Mouse (Mus musculus): ENCODE results near the gene Gfm2. TPM values are rescaled to one million over a fixed set of nuclear protein-coding genes. Genes with fewer than 3 reads are reported as not detected.

Gfm2 gene
- total RNA-seq, 2 experiments from 2014 or later, result 45.8 to 58.9 TPM

DNA sequence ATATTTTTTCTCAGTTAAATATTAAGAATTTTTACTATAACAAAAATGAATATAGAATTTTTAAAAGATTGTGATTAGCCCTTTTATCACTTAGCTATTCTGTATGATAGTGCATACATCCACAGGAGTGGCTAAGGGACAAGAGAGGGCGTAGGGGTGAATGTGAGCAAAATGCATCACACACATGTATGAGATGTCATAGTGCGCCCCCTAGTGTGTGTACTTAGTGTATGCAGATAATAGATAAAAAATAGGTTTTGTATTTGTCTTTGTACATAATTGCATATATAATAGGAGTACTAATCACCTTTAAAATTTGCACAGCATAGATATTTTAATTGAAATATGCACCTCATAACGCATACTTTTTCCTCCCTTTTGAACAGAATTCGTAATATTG is 8.1 kb downstream of the Gfm2 start:
- TF ChIP-seq CTCF (IDR thresholded peaks at IDR 0.05), result peak; percentile 76
- DNase-seq, result peak; percentile 33
- intact Hi-C loops (cut with DNase I), result no loop called here

GRCm38 (mm10) chr13:97175520-97176264 is 38.0 kb downstream of the Gfm2 start:
- Histone ChIP-seq H3K4me3 (no peak overlapping the region), H3K27ac (no peak overlapping the region)
- TF ChIP-seq CTCF (IDR thresholded peaks at IDR 0.05), result no peak
- intact Hi-C loops (cut with DNase I), result no loop called here
- no peak for DNase-seq

More for the DNA sequence above, 8.1 kb downstream of the Gfm2 start:
- H3K4me3 ChIP-seq, result no peak overlapping the region
- no peak overlapping the region for H3K27ac ChIP-seq

DNA sequence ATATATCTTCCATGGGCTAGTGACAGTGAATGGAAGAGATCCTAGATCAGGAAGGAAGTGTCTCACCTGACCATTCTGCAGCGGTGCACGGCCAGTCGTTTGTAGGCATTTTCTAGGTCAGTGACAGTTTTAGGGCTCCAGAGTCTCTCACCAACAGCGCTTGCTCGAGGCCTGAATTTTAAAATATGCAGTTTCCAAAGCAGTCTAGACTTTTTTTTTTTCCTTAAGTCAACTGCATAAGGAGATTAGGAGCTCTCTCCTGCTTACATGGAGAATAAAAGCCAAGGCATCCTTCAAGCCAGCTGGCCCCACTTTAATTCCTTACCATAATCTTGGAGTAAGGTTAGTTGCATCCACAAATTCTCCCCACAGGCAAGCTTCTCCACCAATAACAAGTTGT is 39.0 kb downstream of the Gfm2 start:
- no peak overlapping the region for H3K4me3 ChIP-seq
- TF ChIP-seq CTCF (IDR thresholded peaks at IDR 0.05), result no peak
- no peak for DNase-seq
- intact Hi-C loops (cut with DNase I), result no loop called here
- H3K27ac ChIP-seq, result no peak overlapping the region

DNA sequence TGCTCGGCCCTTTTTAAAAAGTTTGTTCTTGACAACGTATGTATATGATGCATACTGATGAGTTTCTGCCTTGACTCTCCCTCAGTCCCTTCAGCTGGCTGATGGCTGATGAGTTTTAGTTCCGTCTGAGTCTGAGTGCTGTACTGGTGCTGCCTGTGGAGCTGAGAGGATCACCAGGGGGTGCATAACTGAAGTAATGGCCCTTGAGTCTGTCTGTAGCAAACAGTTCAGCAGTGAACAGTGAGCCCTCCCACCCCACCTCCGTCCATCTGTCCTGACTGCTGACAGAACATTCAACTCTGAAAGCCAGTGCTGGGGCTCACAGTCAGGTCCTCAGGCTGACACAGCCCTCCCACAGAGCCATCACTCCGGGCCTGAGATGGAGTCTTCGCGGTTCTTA is 41.2 kb downstream of the Gfm2 start:
- no peak for TF ChIP-seq CTCF (IDR thresholded peaks at IDR 0.05)
- H3K4me3 ChIP-seq, result no peak overlapping the region
- DNase-seq, result no peak
- intact Hi-C loops (cut with DNase I), result no loop called here
- no peak overlapping the region for H3K27ac ChIP-seq

DNA sequence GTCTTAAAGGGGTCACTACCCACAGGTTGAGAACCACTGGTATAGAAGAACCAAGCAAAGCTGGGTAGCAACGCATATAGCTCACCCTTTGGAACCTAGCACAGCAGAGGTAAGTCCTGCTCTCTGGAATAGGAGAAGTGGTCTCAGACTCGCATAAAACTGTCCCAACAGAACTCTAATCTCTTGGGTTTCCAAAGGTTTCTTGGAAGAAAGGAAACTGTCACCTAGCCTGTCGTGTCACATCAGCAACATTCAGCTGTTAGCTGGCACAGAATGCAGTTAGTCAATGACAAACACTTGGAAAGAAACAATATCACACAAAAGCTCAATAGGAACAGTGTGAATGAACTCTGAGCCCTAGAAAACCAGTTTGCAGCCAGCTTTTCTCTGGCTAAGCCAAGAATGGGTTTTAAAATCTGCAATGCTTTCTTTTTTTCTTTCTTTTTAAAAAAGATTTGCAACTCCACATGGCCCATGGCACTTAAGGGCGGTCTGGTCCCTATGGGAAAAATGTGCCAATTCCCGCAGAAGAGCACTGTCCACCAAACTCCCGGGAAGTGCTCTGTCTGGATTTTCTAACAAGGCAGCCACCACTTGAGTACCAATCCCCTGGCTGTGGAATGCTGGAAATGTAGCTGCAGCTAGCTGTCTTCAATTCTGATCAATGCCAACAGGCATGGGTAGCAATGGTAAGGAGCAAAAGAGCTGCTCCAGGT is 42.5 kb downstream of the Gfm2 start:
- no peak for DNase-seq
- TF ChIP-seq CTCF (IDR thresholded peaks at IDR 0.05), result no peak
- Histone ChIP-seq H3K27ac (no peak overlapping the region), H3K4me3 (no peak overlapping the region)
- intact Hi-C loops (cut with DNase I), result no loop called here

- no peak for TF ChIP-seq CTCF (IDR thresholded peaks at IDR 0.05)
- no peak for DNase-seq
- Histone ChIP-seq H3K27ac (no peak overlapping the region), H3K4me3 (no peak overlapping the region)
- intact Hi-C loops (cut with DNase I), result no loop called here
Measured at GRCm38 (mm10) chr13:97182821-97183220, 45.1 kb downstream of the Gfm2 start.

DNA sequence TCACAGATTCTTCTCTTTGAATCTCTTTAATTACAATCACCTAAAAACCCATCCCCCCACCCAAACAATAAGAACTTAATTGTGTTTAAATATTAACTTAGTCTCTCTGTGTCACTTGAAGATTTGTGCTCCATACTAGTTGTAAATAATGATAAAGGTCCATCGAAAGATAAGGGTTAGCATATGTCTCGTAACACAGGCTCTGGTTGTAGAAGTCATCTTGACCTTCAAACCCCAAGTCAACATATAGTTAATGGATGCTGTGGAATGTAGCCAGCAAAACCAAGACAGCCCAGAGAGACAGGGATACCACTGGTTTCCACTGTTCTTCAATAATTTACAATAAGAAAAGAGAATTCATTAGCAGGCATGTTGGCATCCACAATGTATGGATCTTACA is 46.4 kb downstream of the Gfm2 start:
- no peak for TF ChIP-seq CTCF (IDR thresholded peaks at IDR 0.05)
- H3K27ac ChIP-seq, result no peak overlapping the region
- intact Hi-C loops (cut with DNase I), result no loop called here
- H3K4me3 ChIP-seq, result no peak overlapping the region
- no peak for DNase-seq

- no peak for TF ChIP-seq CTCF (IDR thresholded peaks at IDR 0.05)
- DNase-seq, result no peak
- no peak overlapping the region for H3K4me3 ChIP-seq
- H3K27ac ChIP-seq, result no peak overlapping the region
- intact Hi-C loops (cut with DNase I), result no loop called here
Measured at GRCm38 (mm10) chr13:97184656-97185055, 46.9 kb downstream of the Gfm2 start.

DNA sequence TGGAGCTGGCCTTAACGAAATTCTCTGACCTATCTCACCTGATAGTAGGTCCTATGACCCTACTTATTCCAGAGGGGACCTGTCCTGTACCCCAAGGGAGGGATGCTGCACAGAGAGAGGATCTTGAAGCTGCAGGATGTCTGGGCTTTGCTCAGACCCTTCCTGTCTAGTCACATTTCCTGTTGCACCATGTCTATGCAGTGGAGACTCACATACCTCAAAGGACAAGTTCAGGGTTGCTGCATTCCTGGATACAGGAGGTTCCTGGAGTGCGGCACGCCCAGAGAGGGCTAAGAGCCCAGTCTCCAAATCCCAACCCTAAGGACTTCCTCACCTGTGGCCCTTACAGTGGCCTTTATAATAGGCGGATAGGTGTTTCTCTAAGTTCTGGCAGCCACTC is 48.6 kb downstream of the Gfm2 start:
- intact Hi-C loops (cut with DNase I), result no loop called here
- H3K4me3 ChIP-seq, result no peak overlapping the region
- H3K27ac ChIP-seq, result no peak overlapping the region
- TF ChIP-seq CTCF (IDR thresholded peaks at IDR 0.05), result no peak
- DNase-seq, result no peak

GRCm38 (mm10) chr13:97187693-97188092 is 50.0 kb downstream of the Gfm2 start:
- H3K4me3 ChIP-seq, result no peak overlapping the region
- no peak for DNase-seq
- no peak overlapping the region for H3K27ac ChIP-seq
- intact Hi-C loops (cut with DNase I), result no loop called here
- TF ChIP-seq CTCF (IDR thresholded peaks at IDR 0.05), result no peak

DNA sequence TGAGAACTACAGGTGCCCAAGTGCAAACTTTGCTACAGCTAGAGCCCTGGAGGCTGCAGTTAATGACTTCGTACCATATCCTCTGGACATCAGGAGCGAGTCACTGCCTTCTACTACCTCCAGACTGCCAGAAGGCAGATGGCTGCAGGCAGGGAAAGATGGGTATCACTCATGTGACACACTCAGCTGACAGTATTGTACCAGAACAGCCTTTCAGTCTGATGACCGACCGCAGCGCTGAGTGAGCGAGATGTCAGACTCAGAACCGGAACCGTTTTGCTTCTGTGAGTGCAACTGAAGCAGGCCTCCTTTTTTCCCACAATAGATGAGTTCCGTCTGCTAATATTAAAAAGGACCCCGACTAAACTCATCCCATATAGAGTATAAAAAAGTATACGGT is 54.9 kb downstream of the Gfm2 start:
- no peak overlapping the region for H3K27ac ChIP-seq
- no peak for DNase-seq
- no peak for TF ChIP-seq CTCF (IDR thresholded peaks at IDR 0.05)
- H3K4me3 ChIP-seq, result no peak overlapping the region
- intact Hi-C loops (cut with DNase I), result no loop called here

DNA sequence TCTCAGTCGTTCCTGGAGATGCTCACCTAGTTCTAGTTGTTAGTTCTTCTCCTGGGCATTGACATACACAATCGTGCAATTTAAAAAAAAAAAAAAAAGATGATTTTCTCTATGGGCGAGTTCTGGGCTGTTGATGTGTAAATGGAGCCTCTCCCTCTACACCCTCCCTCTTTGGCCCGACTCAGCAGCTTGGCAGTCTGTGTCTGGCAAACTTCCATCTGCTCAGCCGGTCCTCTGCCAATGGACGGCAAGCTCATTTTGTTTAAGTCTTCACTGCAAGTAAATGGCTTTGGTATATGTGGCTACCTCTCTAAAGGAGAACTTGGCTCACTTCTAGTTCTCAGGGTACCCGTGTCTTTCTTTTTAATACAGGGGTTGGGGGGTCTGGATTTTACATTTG is 55.7 kb downstream of the Gfm2 start:
- intact Hi-C loops (cut with DNase I), result no loop called here
- no peak for TF ChIP-seq CTCF (IDR thresholded peaks at IDR 0.05)
- peak; percentile 87 for DNase-seq
- Histone ChIP-seq H3K27ac (no peak overlapping the region), H3K4me3 (no peak overlapping the region)

DNA sequence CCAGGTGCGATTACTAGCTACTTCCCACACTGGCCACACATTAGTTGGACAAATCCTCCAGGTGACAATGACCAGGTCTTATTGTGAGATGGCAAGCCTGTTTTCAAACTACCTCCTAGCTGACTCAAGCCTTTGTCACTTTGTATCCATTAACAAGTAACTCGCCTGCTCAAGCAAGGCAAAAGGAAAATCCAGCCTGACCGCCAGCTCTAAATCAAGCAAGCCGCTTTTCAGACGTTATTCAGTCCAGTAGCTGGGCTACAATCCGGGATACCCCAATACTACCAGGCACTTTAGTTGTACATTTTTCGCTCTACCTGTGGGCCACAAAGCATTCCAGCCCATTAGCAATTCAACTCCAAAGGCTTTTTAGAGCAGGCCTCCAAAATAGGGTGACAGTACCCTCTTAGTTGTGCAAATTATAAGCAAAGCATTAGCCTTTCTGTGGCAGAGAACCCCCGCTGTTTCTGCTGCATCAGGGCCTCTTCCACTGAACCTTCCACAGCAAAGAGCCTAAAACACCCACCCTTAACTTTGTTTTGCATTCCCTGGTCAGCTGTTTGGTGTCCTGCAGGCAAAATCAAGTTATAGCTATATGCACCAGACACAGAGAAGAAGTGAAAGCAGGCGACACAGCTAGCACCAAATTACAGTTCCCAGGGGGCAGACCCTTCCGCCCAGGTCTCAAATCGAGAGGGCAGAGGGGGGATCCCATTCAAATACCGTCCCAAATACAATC is 58.6 kb downstream of the Gfm2 start:
- DNase-seq, result no peak
- Histone ChIP-seq H3K4me3 (no peak overlapping the region), H3K27ac (no peak overlapping the region)
- TF ChIP-seq CTCF (IDR thresholded peaks at IDR 0.05), result no peak
- intact Hi-C loops (cut with DNase I), result no loop called here
